Mouse (Mus musculus) megakaryocyte, embryonic 14.5 days (primary cell): ENCODE results near the gene Tgfbr3l. TPM values are rescaled to one million over a fixed set of nuclear protein-coding genes. Genes with fewer than 3 reads are reported as not detected.

Experiments
- H3K27me3 ChIP-seq: replicated peaks from 2 replicates; pipeline ENCODE3; 2012; ENCODE audit warnings: inconsistent platforms
- H3K36me3 ChIP-seq: replicated peaks from 2 replicates; pipeline ENCODE3; 2012; ENCODE audit warnings: low read length, inconsistent platforms, mixed read lengths
- H3K4me1 ChIP-seq: 2 replicates; pipeline ENCODE4 v1.6.1; 2012; ENCODE audit warnings: inconsistent platforms
- H3K4me3 ChIP-seq: replicated peaks from 2 replicates; pipeline ENCODE3; 2012; ENCODE audit warnings: moderate library complexity, mild to moderate bottlenecking, inconsistent platforms
- H3K9me3 ChIP-seq: 2 replicates; pipeline ENCODE4 v1.6.1; 2012; ENCODE audit warnings: inconsistent platforms
- FLI1 ChIP-seq: IDR thresholded peaks from 2 replicates; pipeline ENCODE4 v1.6.1; 2012; ENCODE audit warnings: low read length, inconsistent platforms, mixed read lengths
- GATA1 ChIP-seq: IDR thresholded peaks from 3 replicates; pipeline ENCODE4 v1.6.1; 2012; ENCODE audit warnings: mixed read lengths, low read length, inconsistent platforms, borderline replicate concordance
- polyA plus RNA-seq: library from polyadenylated mRNA; stranded (reverse); fragments of >175 nt; gene quantifications from 2 replicates; pipeline ENCODE4 v1.2.3, GENCODE M21; 2012; ENCODE audit warnings: low replicate concordance; ENCODE audit not compliant: insufficient read depth

The Tgfbr3l gene
- polyA plus RNA-seq, 1 experiment, result 35.3 TPM

- TF ChIP-seq GATA1 (no peak), FLI1 (no peak)
- no peaks in the 10 kb centered on the region for H3K9me3 ChIP-seq
- peaks cover 66% of the 10 kb centered on the region for H3K27me3 ChIP-seq
- H3K4me1 ChIP-seq, result peaks cover 30% of the 10 kb centered on the region
- no peaks in the 10 kb centered on the region for H3K36me3 ChIP-seq
- H3K4me3 ChIP-seq, result no peak overlapping the region
These were observed 17.2 kb upstream of the Tgfbr3l start for GRCm38 (mm10) chr8:4230612-4231351.

- Histone ChIP-seq H3K27me3 (peaks cover 18% of the 10 kb centered on the region), H3K4me1 (peaks cover 51% of the 10 kb centered on the region), H3K36me3 (peaks cover 33% of the 10 kb centered on the region), H3K4me3 (peak overlapping the region; percentile 96), H3K9me3 (no peaks in the 10 kb centered on the region)
- no peak for TF ChIP-seq GATA1
- no peak for TF ChIP-seq FLI1
These were observed 10.1 kb upstream of the Tgfbr3l start for GRCm38 (mm10) chr8:4237814-4238433.

- Histone ChIP-seq H3K4me1 (peaks cover 51% of the 10 kb centered on the region), H3K27me3 (peaks cover 18% of the 10 kb centered on the region), H3K36me3 (peaks cover 40% of the 10 kb centered on the region), H3K9me3 (no peaks in the 10 kb centered on the region), H3K4me3 (peak within 1 kb of the TSS; percentile 96)
- TF ChIP-seq GATA1 (no peak), FLI1 (no peak)
These were observed 9.4 kb upstream of the Tgfbr3l start, which contains the start of the genes Map2k7 and Gm49320 for GRCm38 (mm10) chr8:4238434-4239192. Gene Map2k7, plus strand, starts transcription at chr8:4238740. Gene Gm49320, plus strand, starts transcription at chr8:4238865.

GRCm38 (mm10) chr8:4239193-4239890, 8.7 kb upstream of the Tgfbr3l start:
- Histone ChIP-seq H3K27me3 (peaks cover 13% of the 10 kb centered on the region), H3K9me3 (no peaks in the 10 kb centered on the region), H3K4me1 (peaks cover 51% of the 10 kb centered on the region), H3K36me3 (peaks cover 47% of the 10 kb centered on the region), H3K4me3 (peak overlapping the region; percentile 96)
- TF ChIP-seq GATA1 (no peak), FLI1 (no peak)

- H3K4me3 ChIP-seq, result no peak overlapping the region
- no peaks in the 10 kb centered on the region for H3K9me3 ChIP-seq
- peaks cover 30% of the 10 kb centered on the region for H3K4me1 ChIP-seq
- H3K27me3 ChIP-seq, result no peaks in the 10 kb centered on the region
- peaks cover 100% of the 10 kb centered on the region for H3K36me3 ChIP-seq
- TF ChIP-seq FLI1, result no peak
- TF ChIP-seq GATA1, result no peak
These were observed 3.0 kb upstream of the Tgfbr3l start for GRCm38 (mm10) chr8:4245061-4245460.

- H3K27me3 ChIP-seq, result no peaks in the 10 kb centered on the region
- TF ChIP-seq GATA1, result no peak
- no peak for TF ChIP-seq FLI1
- H3K36me3 ChIP-seq, result peaks cover 98% of the 10 kb centered on the region
- H3K4me3 ChIP-seq, result no peak overlapping the region
- no peaks in the 10 kb centered on the region for H3K9me3 ChIP-seq
- H3K4me1 ChIP-seq, result peaks cover 30% of the 10 kb centered on the region
These were observed 2.3 kb upstream of the Tgfbr3l start for GRCm38 (mm10) chr8:4245737-4246136.

- TF ChIP-seq FLI1 (no peak), GATA1 (no peak)
- H3K9me3 ChIP-seq, result no peaks in the 10 kb centered on the region
- H3K4me1 ChIP-seq, result peaks cover 26% of the 10 kb centered on the region
- no peaks in the 10 kb centered on the region for H3K27me3 ChIP-seq
- H3K36me3 ChIP-seq, result peaks cover 83% of the 10 kb centered on the region
- no peak overlapping the region for H3K4me3 ChIP-seq
These were observed 773 bp upstream of the Tgfbr3l start for GRCm38 (mm10) chr8:4247241-4247640.

- Histone ChIP-seq H3K9me3 (no peaks in the 10 kb centered on the region), H3K4me1 (peaks cover 36% of the 10 kb centered on the region), H3K4me3 (no peak overlapping the region), H3K27me3 (no peaks in the 10 kb centered on the region), H3K36me3 (peaks cover 65% of the 10 kb centered on the region)
- TF ChIP-seq FLI1 (no peak), GATA1 (no peak)
These were observed 1.2 kb downstream of the Tgfbr3l start for GRCm38 (mm10) chr8:4249213-4249612.

GRCm38 (mm10) chr8:4250306-4250970, 2.4 kb downstream of the Tgfbr3l start:
- Histone ChIP-seq H3K4me1 (peaks cover 38% of the 10 kb centered on the region), H3K4me3 (no peak overlapping the region), H3K9me3 (no peaks in the 10 kb centered on the region), H3K36me3 (peaks cover 65% of the 10 kb centered on the region), H3K27me3 (no peaks in the 10 kb centered on the region)
- TF ChIP-seq FLI1 (no peak), GATA1 (no peak)
